ENCODE assay signal across 18 mouse cellular contexts in genomic region chr1:139375900-139376299, GRCm38 (mm10). TPM values are rescaled to one million over a fixed set of nuclear protein-coding genes. Genes with fewer than 3 reads are reported as not detected.
A peak's percentile ranks its signal among the peaks of the same experiment; 100 is the strongest.
DNase-seq lines count a peak whose midpoint lies in the region; ATAC-seq and TF ChIP-seq lines count a peak whose summit lies in the region.
"Had no signal": no experiment of that assay in that cellular context is flagged by ENCODE, and none has a peak within 500 bp of the region (broad histone marks: within the 10 kb centered on the region; RNA-seq: fewer than 3 reads in every experiment).

No protein-coding gene starts in this region.

- H3K36me3 ChIP-seq in forebrain, postnatal 0 days (ENCODE audit: insufficient read depth) = no peaks in the 10 kb centered on the region
- no peaks in the 10 kb centered on the region for H3K36me3 ChIP-seq in midbrain, embryonic 11.5 days (ENCODE audit: control insufficient read depth, insufficient read depth, low read length)
- H3K36me3 ChIP-seq in neural tube, embryonic 14.5 days (ENCODE audit: control insufficient read depth, insufficient read depth, low read length) = no peaks in the 10 kb centered on the region
- no peaks in the 10 kb centered on the region for H3K36me3 ChIP-seq in kidney, embryonic 14.5 days (ENCODE audit: control insufficient read depth, insufficient read depth, low read length)
- H3K36me3 ChIP-seq: G1E had no signal

- H3K4me1 ChIP-seq in forebrain, postnatal 0 days (ENCODE audit: insufficient read depth) = no peaks in the 10 kb centered on the region; the same call in 1 of the 2 replicates
- peaks cover 10% of the 10 kb centered on the region for H3K4me1 ChIP-seq in midbrain, embryonic 11.5 days (ENCODE audit: control insufficient read depth, insufficient read depth, low read length)
- H3K4me1 ChIP-seq in neural tube, embryonic 14.5 days (ENCODE audit: control insufficient read depth, insufficient read depth, low read length) = no peaks in the 10 kb centered on the region
- no peaks in the 10 kb centered on the region for H3K4me1 ChIP-seq in kidney, embryonic 14.5 days (ENCODE audit: control insufficient read depth, insufficient read depth, low read length)

- no peak for TF ChIP-seq CTCF in forebrain, postnatal 0 days (IDR thresholded peaks at IDR 0.05; ENCODE audit: low read depth)

- 4% methylated on average over 6 of the region's 6 CpGs for WGBS in forebrain, postnatal 0 days
- 17% methylated on average over 6 of the region's 6 CpGs for WGBS in midbrain, embryonic 11.5 days
- WGBS in neural tube, embryonic 14.5 days = 12% methylated on average over 6 of the region's 6 CpGs
- 52% methylated on average over 6 of the region's 6 CpGs for WGBS in kidney, embryonic 14.5 days

- H3K4me2 ChIP-seq in forebrain, postnatal 0 days (ENCODE audit: low read depth) = 0 out of 2 replicates have a peak overlapping the region, but pooled peaks have one; percentile 9
- H3K4me2 ChIP-seq in midbrain, embryonic 11.5 days = peak overlapping the region; percentile 27
- peak overlapping the region; percentile 34 for H3K4me2 ChIP-seq in neural tube, embryonic 14.5 days (ENCODE audit: low read depth, low read length)
- H3K4me2 ChIP-seq in kidney, embryonic 14.5 days (replicated peaks; ENCODE audit: low read depth, low read length) = no peak overlapping the region

- no peaks in the 10 kb centered on the region for H3K9me3 ChIP-seq in forebrain, postnatal 0 days (ENCODE audit: low read length)
- H3K9me3 ChIP-seq in midbrain, embryonic 11.5 days (ENCODE audit: control insufficient read depth, low read length) = no peaks in the 10 kb centered on the region
- H3K9me3 ChIP-seq in neural tube, embryonic 14.5 days (ENCODE audit: control insufficient read depth, low read length) = no peaks in the 10 kb centered on the region
- H3K9me3 ChIP-seq in kidney, embryonic 14.5 days (ENCODE audit: control insufficient read depth, low read length) = no peaks in the 10 kb centered on the region
- H3K9me3 ChIP-seq: G1E had no signal

- H3K27ac ChIP-seq in forebrain, postnatal 0 days (ENCODE audit: low read depth, low read length) = no peak overlapping the region
- peak overlapping the region; percentile 5; the same call in 1 of the 2 replicates for H3K27ac ChIP-seq in midbrain, embryonic 11.5 days (ENCODE audit: low read depth, low read length)
- H3K27ac ChIP-seq in neural tube, embryonic 14.5 days (ENCODE audit: low read depth, low read length) = no peak overlapping the region
- H3K27ac ChIP-seq in kidney, embryonic 14.5 days (ENCODE audit: low read depth, low read length) = no peak overlapping the region
- H3K27ac ChIP-seq: gastrocnemius, adult 2 months had no signal

- peak; percentile 4 for DNase-seq in embryo, embryonic 9.5 days (ENCODE audit: extremely low spot score)
- no peak for DNase-seq in forebrain, postnatal 0 days
- peak; percentile 86 for DNase-seq in midbrain, embryonic 11.5 days (ENCODE audit: low spot score, missing footprints)
- DNase-seq in kidney, postnatal 36 days = no peak
- DNase-seq in urinary bladder, postnatal 25 days (ENCODE audit: low spot score) = no peak
- DNase-seq: cerebellum, adult 2 months; gastrocnemius, adult 2 months; heart, postnatal 4 days; kidney, adult 9 months; layer of hippocampus, adult 9-11 months; lung, postnatal 4 days had no signal

- no peaks in the 10 kb centered on the region for H3K27me3 ChIP-seq in forebrain, postnatal 0 days (ENCODE audit: insufficient read depth, low read length)
- H3K27me3 ChIP-seq in midbrain, embryonic 11.5 days (ENCODE audit: control insufficient read depth, insufficient read depth, low read length) = no peaks in the 10 kb centered on the region
- H3K27me3 ChIP-seq in neural tube, embryonic 14.5 days (ENCODE audit: control insufficient read depth, insufficient read depth, low read length) = no peaks in the 10 kb centered on the region
- no peaks in the 10 kb centered on the region for H3K27me3 ChIP-seq in kidney, embryonic 14.5 days (ENCODE audit: control insufficient read depth, insufficient read depth, low read length)

- H3K9ac ChIP-seq in forebrain, postnatal 0 days = no peak overlapping the region
- H3K9ac ChIP-seq in midbrain, embryonic 11.5 days (ENCODE audit: low read length) = peak overlapping the region; percentile 2; the same call in 1 of the 2 replicates
- 0 out of 2 replicates have a peak overlapping the region, but pooled peaks have one; percentile 32 for H3K9ac ChIP-seq in neural tube, embryonic 14.5 days (replicated peaks; ENCODE audit: low read depth, low read length)
- no peak overlapping the region for H3K9ac ChIP-seq in kidney, embryonic 14.5 days (ENCODE audit: low read depth, low read length)

- peak; percentile 63 for ATAC-seq in forebrain, postnatal 0 days
- ATAC-seq in midbrain, embryonic 11.5 days (ENCODE audit: low FRiP score) = peak; percentile 83
- peak; percentile 16; the same call in 1 of the 2 replicates for ATAC-seq in neural tube, embryonic 14.5 days (ENCODE audit: low read depth)
- no peak for ATAC-seq in kidney, embryonic 14.5 days (ENCODE audit: low FRiP score, low TSS enrichment)
- ATAC-seq in erythroblast, adult 5-6 weeks (replicated peaks; ENCODE audit: low FRiP score, poor library complexity, severe bottlenecking) = no peak

- no peak overlapping the region for H3K4me3 ChIP-seq in forebrain, postnatal 0 days (ENCODE audit: low read depth, low read length)
- H3K4me3 ChIP-seq in midbrain, embryonic 11.5 days (ENCODE audit: low read depth, low read length) = peak overlapping the region; percentile 9; the same call in 1 of the 2 replicates
- no peak overlapping the region; the same call in 1 of the 2 replicates for H3K4me3 ChIP-seq in neural tube, embryonic 14.5 days (ENCODE audit: low read depth, low read length)
- no peak overlapping the region for H3K4me3 ChIP-seq in kidney, embryonic 14.5 days (ENCODE audit: low read length)
- H3K4me3 ChIP-seq: gastrocnemius, adult 2 months had no signal

RNA-seq across cellular contexts. Expression of gene Crb1, which starts 1.0 kb away (rescaled TPM):
- 3.2 and 4.8 TPM in 2 replicates for total RNA-seq in forebrain, postnatal 0 days (2014; rRNA removed)
- 0.67 and 1.1 TPM in 2 replicates for polyA plus RNA-seq in forebrain, postnatal 0 days (2015; fragmentation: Nextera tagmentation; extraction: Ambion mirVana)
- 2.0 and 2.5 TPM in 2 replicates for polyA plus RNA-seq in midbrain, embryonic 11.5 days (2014; fragmentation: Nextera tagmentation; extraction: Ambion mirVana)
- polyA plus RNA-seq in neural tube, embryonic 14.5 days (2014; fragmentation: Nextera tagmentation; extraction: Ambion mirVana) = 1.1 and 1.5 TPM in 2 replicates
- 0.14 and 0.16 TPM in 2 replicates for polyA plus RNA-seq in kidney, embryonic 14.5 days (2014; fragmentation: Nextera tagmentation; extraction: Ambion mirVana)
- 0.84 TPM in 1 of 2 replicates, not detected in the other for total RNA-seq in erythroblast, adult 5-6 weeks (2015; ENCODE audit: low replicate concordance)
- not detected in 2 replicates for total RNA-seq in erythroblast, adult 5-6 weeks (2017; ENCODE audit: low replicate concordance)
- total RNA-seq: gastrocnemius, adult 2 months had no signal
- polyA plus RNA-seq: C2C12; G1E; liver, embryonic 16.5 days; thymus, postnatal 0 days had no signal

RNA-seq across cellular contexts. Expression of gene Zbtb41, which starts 46.2 kb away (rescaled TPM):
- 47.6 and 57.3 TPM in 2 replicates for total RNA-seq in forebrain, postnatal 0 days (2014; rRNA removed)
- 7.3 and 10.9 TPM in 2 replicates for polyA plus RNA-seq in forebrain, postnatal 0 days (2015; fragmentation: Nextera tagmentation; extraction: Ambion mirVana)
- 27.7 and 30.4 TPM in 2 replicates for polyA plus RNA-seq in midbrain, embryonic 11.5 days (2014; fragmentation: Nextera tagmentation; extraction: Ambion mirVana)
- 24.6 and 26.5 TPM in 2 replicates for polyA plus RNA-seq in neural tube, embryonic 14.5 days (2014; fragmentation: Nextera tagmentation; extraction: Ambion mirVana)
- polyA plus RNA-seq in kidney, embryonic 14.5 days (2014; fragmentation: Nextera tagmentation; extraction: Ambion mirVana) = 9.1 and 15.4 TPM in 2 replicates
- total RNA-seq in erythroblast, adult 5-6 weeks (2015; ENCODE audit: low replicate concordance) = 4.2 and 5.8 TPM in 2 replicates
- 2.6 and 3.9 TPM in 2 replicates for total RNA-seq in erythroblast, adult 5-6 weeks (2017; ENCODE audit: low replicate concordance)

Comparison
In these comparisons a context has a peak if more than half of its experiments do, and no peak if none do; other contexts are left out.
1. DNase-seq: peak in embryo, embryonic 9.5 days (single experiment) and midbrain, embryonic 11.5 days (single experiment); none in forebrain, postnatal 0 days (single experiment), kidney, postnatal 36 days (0 of 2) and urinary bladder, postnatal 25 days (single experiment).
2. ATAC-seq: peak in forebrain, postnatal 0 days (single experiment), midbrain, embryonic 11.5 days (single experiment) and neural tube, embryonic 14.5 days (single experiment); none in kidney, embryonic 14.5 days (single experiment) and erythroblast, adult 5-6 weeks (single experiment).
3. H3K9ac ChIP-seq: peak in midbrain, embryonic 11.5 days (single experiment) and neural tube, embryonic 14.5 days (single experiment); none in forebrain, postnatal 0 days (single experiment) and kidney, embryonic 14.5 days (single experiment).